Mouse (Mus musculus) ES-Bruce4 (cell line): ENCODE results near the gene Myo3b. TPM values are rescaled to one million over a fixed set of nuclear protein-coding genes. Genes with fewer than 3 reads are reported as not detected.

Experiments used
- H3K27ac ChIP-seq: 2 replicates; pipeline ENCODE4 v1.5.1; 2012; ENCODE audit warnings: low read length, inconsistent platforms; ENCODE audit not compliant: insufficient read depth
- H3K27me3 ChIP-seq: 2 replicates; pipeline ENCODE4 v1.6.1; 2012; ENCODE audit warnings: mild to moderate bottlenecking, low read length, inconsistent platforms; ENCODE audit not compliant: control insufficient read depth, poor library complexity, insufficient read depth, severe bottlenecking
- H3K36me3 ChIP-seq: 2 replicates; pipeline ENCODE4 v1.6.1; 2012; ENCODE audit warnings: inconsistent platforms, mild to moderate bottlenecking, low read length, moderate library complexity; ENCODE audit not compliant: control insufficient read depth, poor library complexity, insufficient read depth, severe bottlenecking
- H3K4me1 ChIP-seq: one replicate; pipeline ENCODE4 v1.8.1; 2011; ENCODE audit warnings: low read length; ENCODE audit not compliant: control insufficient read depth, insufficient read depth
- H3K4me3 ChIP-seq: 2 replicates; pipeline ENCODE4 v1.5.1; 2011; ENCODE audit warnings: low read depth, mild to moderate bottlenecking, low read length
- H3K9ac ChIP-seq: 2 replicates; pipeline ENCODE4 v1.6.1; 2012; ENCODE audit warnings: low read depth, mild to moderate bottlenecking, inconsistent platforms; ENCODE audit not compliant: poor library complexity, severe bottlenecking
- H3K9me3 ChIP-seq: replicated peaks from 2 replicates; pipeline ENCODE4 v1.6.1; 2012; ENCODE audit warnings: mild to moderate bottlenecking, low read length, inconsistent platforms; ENCODE audit not compliant: control insufficient read depth, poor library complexity, insufficient read depth, severe bottlenecking
- CTCF ChIP-seq: IDR thresholded peaks from one replicate; pipeline ENCODE4 v1.8.1; 2011; ENCODE audit warnings: low read depth, low read length
- EP300 ChIP-seq: IDR thresholded peaks from 2 replicates; pipeline ENCODE4 v1.6.1; 2011; ENCODE audit warnings: low read depth, low read length; ENCODE audit not compliant: insufficient read depth
- POLR2A ChIP-seq: IDR thresholded peaks from one replicate; pipeline ENCODE4 v1.8.1; 2011; ENCODE audit warnings: low read length; ENCODE audit not compliant: insufficient read depth
- polyA plus RNA-seq: library from polyadenylated mRNA; stranded (reverse); fragments of >200 nt; gene quantifications from 2 replicates; pipeline ENCODE4 v1.2.4, GENCODE M21; 2011; ENCODE audit warnings: low read depth; ENCODE audit not compliant: missing spikeins, insufficient read depth, insufficient read length

The Myo3b gene
- polyA plus RNA-seq, 1 experiment = not detected

DNA sequence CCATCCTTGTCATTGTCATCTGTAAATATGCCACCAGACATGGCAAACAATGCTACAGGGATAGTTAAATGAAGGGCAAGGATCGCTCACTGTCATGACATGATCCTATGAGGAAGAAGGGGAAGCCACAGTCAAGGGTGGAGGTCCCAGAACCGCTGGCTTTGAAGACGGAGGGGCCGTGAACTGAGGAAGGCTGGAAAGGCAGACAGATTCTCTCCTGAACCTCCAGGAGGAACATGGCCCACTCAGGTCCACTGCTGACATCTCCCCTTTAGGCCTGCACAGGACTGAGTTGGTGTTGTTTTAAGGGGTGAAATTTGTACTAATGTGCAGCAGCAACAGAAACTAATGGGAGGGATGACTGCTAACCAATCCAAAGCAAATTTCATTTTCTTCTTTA lies 19.3 kb downstream of the Myo3b start:
- Histone ChIP-seq H3K27me3 (no peaks in the 10 kb centered on the region), H3K27ac (no peak overlapping the region), H3K9me3 (no peaks in the 10 kb centered on the region), H3K4me3 (no peak overlapping the region), H3K9ac (no peak overlapping the region), H3K4me1 (no peaks in the 10 kb centered on the region), H3K36me3 (no peaks in the 10 kb centered on the region)
- TF ChIP-seq EP300 (no peak), CTCF (no peak), POLR2A (no peak)

DNA sequence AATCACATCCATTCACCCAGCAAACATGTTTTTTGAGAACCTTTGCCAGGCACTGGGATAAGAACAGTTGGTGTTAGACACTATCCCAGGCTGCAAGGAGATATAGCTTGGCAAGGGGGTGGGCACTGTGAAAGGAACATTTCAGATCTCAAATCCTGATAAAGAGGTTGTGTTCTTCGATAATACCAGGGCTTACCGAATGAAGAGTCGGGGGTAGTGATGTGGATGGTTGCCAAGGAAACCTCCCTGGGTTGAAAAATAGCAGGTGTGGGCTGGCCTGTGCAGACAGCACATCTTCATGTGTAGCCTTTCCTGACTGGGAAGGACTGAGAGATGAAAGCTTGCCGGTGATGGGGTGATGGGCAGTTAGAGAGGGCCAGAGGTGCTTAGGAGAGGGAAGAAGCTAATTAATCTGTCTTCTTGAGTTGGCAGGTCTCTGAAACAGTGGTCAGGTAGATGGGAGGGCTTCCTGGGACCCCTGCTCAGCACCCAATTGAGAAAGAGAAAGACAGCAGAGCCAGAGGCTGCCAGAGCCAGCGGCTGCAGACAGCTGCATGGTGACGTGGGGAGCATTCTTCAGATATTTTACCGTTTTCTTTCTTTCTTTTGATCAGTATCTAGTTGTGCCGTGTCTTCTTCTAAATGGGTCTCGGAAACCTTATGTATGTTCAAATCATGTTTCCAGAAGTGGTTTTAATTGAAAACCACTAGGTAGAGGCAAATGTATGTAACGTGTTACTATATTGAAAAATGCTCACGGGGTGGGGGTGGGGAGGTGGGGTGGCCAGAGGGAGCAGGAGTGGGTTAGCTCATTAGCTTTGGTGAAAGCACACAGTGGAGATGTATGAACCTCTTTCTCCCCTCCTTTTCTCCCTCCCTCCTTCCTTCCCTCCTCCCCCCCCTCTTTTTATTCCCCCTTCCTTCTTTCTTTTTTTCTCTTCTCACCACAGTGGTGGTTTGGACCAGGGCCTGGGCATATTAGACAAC lies 21.7 kb downstream of the Myo3b start:
- no peak for TF ChIP-seq EP300
- no peak for TF ChIP-seq CTCF
- no peak for TF ChIP-seq POLR2A
- Histone ChIP-seq H3K9me3 (no peaks in the 10 kb centered on the region), H3K27me3 (no peaks in the 10 kb centered on the region), H3K4me3 (no peak overlapping the region), H3K4me1 (no peaks in the 10 kb centered on the region), H3K36me3 (no peaks in the 10 kb centered on the region), H3K27ac (no peak overlapping the region), H3K9ac (no peak overlapping the region)

DNA sequence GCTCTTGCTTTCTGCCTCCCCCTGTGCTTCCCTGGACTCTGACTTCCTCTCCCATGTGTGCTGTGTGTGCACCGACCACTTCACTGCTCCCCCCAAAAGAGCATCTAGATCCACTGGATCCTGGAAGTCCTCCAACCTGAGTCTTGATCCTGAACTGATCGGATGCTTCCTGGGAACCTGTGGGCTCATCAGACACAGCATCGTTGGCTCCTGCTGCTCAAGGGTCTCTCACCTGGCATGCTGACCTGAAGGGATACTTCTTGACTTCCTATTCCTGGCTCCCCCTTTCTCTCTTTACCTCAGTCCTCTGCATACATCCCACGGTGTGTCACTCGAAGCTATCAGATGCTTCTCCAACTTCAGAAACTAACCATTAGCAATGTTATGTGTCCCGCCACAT lies 26.2 kb downstream of the Myo3b start:
- TF ChIP-seq CTCF (no peak), EP300 (no peak)
- no peak overlapping the region for H3K27ac ChIP-seq
- no peaks in the 10 kb centered on the region for H3K4me1 ChIP-seq
- no peaks in the 10 kb centered on the region for H3K27me3 ChIP-seq
- no peaks in the 10 kb centered on the region for H3K9me3 ChIP-seq
- H3K4me3 ChIP-seq = no peak overlapping the region
- H3K9ac ChIP-seq = no peak overlapping the region
- H3K36me3 ChIP-seq = no peaks in the 10 kb centered on the region

DNA sequence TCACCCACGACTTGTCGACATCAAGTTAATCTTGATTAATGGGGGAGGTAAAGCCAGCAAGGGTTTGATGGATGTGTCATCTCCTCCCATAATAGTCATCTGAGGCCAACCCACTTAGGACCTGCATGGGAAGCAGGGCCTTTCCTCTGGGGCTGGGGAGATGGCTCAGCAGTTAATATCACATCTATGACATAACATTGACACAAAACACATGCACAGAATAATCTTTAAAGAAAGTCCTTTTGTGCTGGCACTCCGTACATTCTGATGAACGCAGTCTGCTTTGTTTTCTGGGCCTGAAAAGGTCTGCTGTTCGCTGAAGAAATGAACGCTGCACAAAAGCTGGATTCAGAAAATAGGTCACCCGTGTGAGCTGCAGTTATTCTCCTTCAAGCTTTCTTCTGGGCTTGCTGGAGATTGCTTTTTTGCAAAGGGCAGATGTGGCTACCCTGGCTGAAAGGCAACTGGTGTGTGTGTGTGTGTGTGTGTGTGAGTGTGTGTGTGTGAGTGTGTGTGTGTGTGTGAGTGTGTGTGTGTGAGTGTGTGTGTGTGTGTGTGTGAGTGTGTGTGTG lies 26.9 kb downstream of the Myo3b start:
- Histone ChIP-seq H3K4me3 (no peak overlapping the region), H3K4me1 (no peaks in the 10 kb centered on the region), H3K27me3 (no peaks in the 10 kb centered on the region), H3K27ac (no peak overlapping the region), H3K9me3 (no peaks in the 10 kb centered on the region), H3K9ac (no peak overlapping the region), H3K36me3 (no peaks in the 10 kb centered on the region)
- TF ChIP-seq EP300 (no peak), POLR2A (no peak), CTCF (no peak)

DNA sequence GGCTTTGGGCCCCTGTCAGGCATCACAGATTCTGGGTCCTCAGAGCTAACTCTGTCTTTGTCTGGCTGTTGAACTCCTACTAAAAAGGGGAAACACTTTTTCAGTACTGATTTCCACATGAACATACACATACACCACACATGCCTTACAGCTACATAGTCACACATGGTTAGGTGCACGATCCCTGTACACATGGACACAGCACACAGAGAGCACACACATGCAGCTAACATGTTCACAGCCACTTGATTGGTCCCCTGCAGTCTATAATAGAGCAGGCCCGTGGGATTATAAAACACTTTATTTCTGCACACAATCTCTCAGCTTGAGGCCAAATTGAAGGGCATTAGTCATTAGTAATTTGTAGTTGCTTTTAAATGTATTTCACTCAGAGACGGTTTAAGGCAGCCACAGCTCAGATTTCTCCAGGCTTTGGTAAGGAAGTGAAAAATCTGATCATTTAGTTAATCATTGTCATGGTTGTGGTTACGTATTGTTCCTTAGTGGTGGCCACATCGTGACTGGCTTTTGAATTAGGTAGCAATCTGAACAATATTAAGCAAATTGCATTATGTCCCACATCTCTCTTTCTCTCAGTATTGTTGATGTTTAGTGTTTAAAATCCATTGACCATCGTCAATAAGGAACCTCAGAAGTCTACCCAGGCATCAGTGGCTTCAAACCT lies 27.6 kb downstream of the Myo3b start:
- Histone ChIP-seq H3K27ac (no peak overlapping the region), H3K9ac (no peak overlapping the region), H3K4me3 (no peak overlapping the region), H3K4me1 (no peaks in the 10 kb centered on the region), H3K36me3 (no peaks in the 10 kb centered on the region), H3K9me3 (no peaks in the 10 kb centered on the region), H3K27me3 (no peaks in the 10 kb centered on the region)
- no peak for TF ChIP-seq EP300
- no peak for TF ChIP-seq CTCF
- TF ChIP-seq POLR2A = no peak
